Mouse (Mus musculus) common myeloid progenitor, adult 5-6 weeks (primary cell): Measurements from ENCODE around the gene Fgf11. TPM values are rescaled to one million over a fixed set of nuclear protein-coding genes. Genes with fewer than 3 reads are reported as not detected.

Experiments used
- ATAC-seq: replicated peaks from 2 replicates; pipeline ENCODE4 v1.8.0; 2016; ENCODE audit warnings: low read depth, mild to moderate bottlenecking, moderate TSS enrichment, inconsistent platforms; ENCODE audit not compliant: poor library complexity, severe bottlenecking
- total RNA-seq: library from RNA; stranded (forward); fragments of 200-1000, 187-1606 nt; gene quantifications from 2 replicates; pipeline ENCODE4 v1.2.3, GENCODE M21; 2017

Gene Fgf11
- total RNA-seq, 1 experiment from 2014 or later, result 2.5 TPM

- ATAC-seq, result no peak
Measured at GRCm38 (mm10) chr11:69793429-69793828, 8.2 kb downstream of the Fgf11 start.

- no peak for ATAC-seq
Measured at GRCm38 (mm10) chr11:69791420-69791819, 10.2 kb downstream of the Fgf11 start.

- no peak for ATAC-seq
Measured at GRCm38 (mm10) chr11:69789431-69789830, 12.2 kb downstream of the Fgf11 start.

- no peak for ATAC-seq
Measured at GRCm38 (mm10) chr11:69787306-69787705, 14.4 kb downstream of the Fgf11 start.

GRCm38 (mm10) chr11:69784793-69785272 lies 16.8 kb downstream of the Fgf11 start:
- peak; percentile 80 for ATAC-seq

- ATAC-seq, result no peak
Measured at GRCm38 (mm10) chr11:69781828-69782227, 19.8 kb downstream of the Fgf11 start.

GRCm38 (mm10) chr11:69778985-69779384 lies 22.7 kb downstream of the Fgf11 start:
- no peak for ATAC-seq

- no peak for ATAC-seq
Measured at GRCm38 (mm10) chr11:69778258-69778982, 23.2 kb downstream of the Fgf11 start.

- ATAC-seq, result peak; percentile 58; the same call in 1 of the 2 replicates
Measured at GRCm38 (mm10) chr11:69777504-69778257, 24.0 kb downstream of the Fgf11 start.

GRCm38 (mm10) chr11:69776488-69776887 lies 25.2 kb downstream of the Fgf11 start:
- no peak for ATAC-seq

GRCm38 (mm10) chr11:69775716-69776115 lies 25.9 kb downstream of the Fgf11 start:
- no peak for ATAC-seq

GRCm38 (mm10) chr11:69774961-69775360 lies 26.7 kb downstream of the Fgf11 start:
- 0 out of 2 replicates have a peak, but pooled peaks have one; percentile 24 for ATAC-seq

- ATAC-seq, result no peak
Measured at GRCm38 (mm10) chr11:69767625-69767909, 34.1 kb downstream of the Fgf11 start.

- ATAC-seq, result no peak
Measured at GRCm38 (mm10) chr11:69766872-69767624, 34.6 kb downstream of the Fgf11 start.

GRCm38 (mm10) chr11:69766126-69766609 lies 35.5 kb downstream of the Fgf11 start:
- ATAC-seq, result peak; percentile 81

GRCm38 (mm10) chr11:69765221-69766125 lies 36.2 kb downstream of the Fgf11 start, which contains the start of gene Zbtb4:
Zbtb4 (plus strand) TSS chr11:69765912.
- ATAC-seq, result peak; percentile 17; the same call in 1 of the 2 replicates

GRCm38 (mm10) chr11:69763551-69763950 lies 38.1 kb downstream of the Fgf11 start:
- no peak for ATAC-seq

GRCm38 (mm10) chr11:69761868-69762267 lies 39.8 kb downstream of the Fgf11 start, which contains the start of gene Slc35g3:
Slc35g3 (minus strand) TSS chr11:69761968.
- no peak for ATAC-seq

- ATAC-seq, result no peak
Measured at GRCm38 (mm10) chr11:69760901-69761200, 40.8 kb downstream of the Fgf11 start.
